Mouse (Mus musculus): ENCODE measurements around the gene Fsip1. TPM values are rescaled to one million over a fixed set of nuclear protein-coding genes. Genes with fewer than 3 reads are reported as not detected.

Gene Fsip1
- 0.23 TPM in 1 of 2 replicates, not detected in the other for polyA plus RNA-seq (2016; fragmentation: Nextera tagmentation; extraction: Ambion mirVana)

GRCm38 (mm10) chr2:118256621-118257053 lies at the start of gene Fsip1:
Gene Fsip1 (minus strand): TSS chr2:118256966.
- peak within 1 kb of the TSS; percentile 57 for H3K4me3 ChIP-seq
- peak within 1 kb of the TSS; percentile 78 for H3K4me2 ChIP-seq
- no peaks in the 10 kb centered on the region for H3K4me1 ChIP-seq (replicated peaks)
- ATAC-seq (ENCODE audit: insufficient number of reproducible peaks, low FRiP score) = peak; percentile 89
- H3K9me3 ChIP-seq (replicated peaks) = 0 out of 2 replicates have a peak, but pooled peaks cover 3% of the 10 kb centered on the region
- 0 out of 2 replicates have a peak, but pooled peaks cover 15% of the 10 kb centered on the region for H3K27me3 ChIP-seq (replicated peaks)
- under 1% methylated on average over 25 of the region's 25 CpGs for whole genome bisulfite sequencing
- no peak within 1 kb of the TSS for H3K9ac ChIP-seq
- H3K36me3 ChIP-seq = no peaks in the 10 kb centered on the region
- H3K27ac ChIP-seq (ENCODE audit: poor library complexity, severe bottlenecking) = no peak within 1 kb of the TSS

GRCm38 (mm10) chr2:118306522-118306895 lies 49.7 kb upstream of the Fsip1 start:
- H3K27me3 ChIP-seq (replicated peaks) = no peaks in the 10 kb centered on the region
- 56% methylated on average over 3 of the region's 3 CpGs for whole genome bisulfite sequencing
- no peak overlapping the region for H3K4me2 ChIP-seq
- no peaks in the 10 kb centered on the region for H3K4me1 ChIP-seq (replicated peaks)
- H3K27ac ChIP-seq (ENCODE audit: poor library complexity, severe bottlenecking) = no peak overlapping the region
- H3K9ac ChIP-seq = no peak overlapping the region
- no peaks in the 10 kb centered on the region for H3K9me3 ChIP-seq (replicated peaks)
- H3K4me3 ChIP-seq = no peak overlapping the region
- ATAC-seq (ENCODE audit: insufficient number of reproducible peaks, low FRiP score) = no peak
- H3K36me3 ChIP-seq = no peaks in the 10 kb centered on the region

GRCm38 (mm10) chr2:118305827-118306521 lies 49.2 kb upstream of the Fsip1 start:
- Histone ChIP-seq H3K9ac (no peak overlapping the region), H3K9me3 (replicated peaks) (no peaks in the 10 kb centered on the region), H3K36me3 (no peaks in the 10 kb centered on the region), H3K27me3 (replicated peaks) (no peaks in the 10 kb centered on the region), H3K4me2 (no peak overlapping the region), H3K4me1 (replicated peaks) (no peaks in the 10 kb centered on the region), H3K27ac (ENCODE audit: poor library complexity, severe bottlenecking) (no peak overlapping the region), H3K4me3 (no peak overlapping the region)
- no peak for ATAC-seq (ENCODE audit: insufficient number of reproducible peaks, low FRiP score)
- 70% methylated on average over 7 of the region's 7 CpGs for WGBS

GRCm38 (mm10) chr2:118303456-118303855 lies 46.7 kb upstream of the Fsip1 start:
- Histone ChIP-seq H3K4me3 (no peak overlapping the region), H3K4me1 (replicated peaks) (no peaks in the 10 kb centered on the region), H3K9me3 (replicated peaks) (no peaks in the 10 kb centered on the region), H3K27ac (ENCODE audit: poor library complexity, severe bottlenecking) (no peak overlapping the region), H3K27me3 (replicated peaks) (no peaks in the 10 kb centered on the region), H3K36me3 (no peaks in the 10 kb centered on the region), H3K4me2 (no peak overlapping the region), H3K9ac (no peak overlapping the region)
- ATAC-seq (ENCODE audit: insufficient number of reproducible peaks, low FRiP score) = no peak
- 65% methylated on average over 4 of the region's 4 CpGs for WGBS

GRCm38 (mm10) chr2:118301656-118302055 lies 44.9 kb upstream of the Fsip1 start:
- no peak for ATAC-seq (ENCODE audit: insufficient number of reproducible peaks, low FRiP score)
- Histone ChIP-seq H3K36me3 (no peaks in the 10 kb centered on the region), H3K4me1 (replicated peaks) (no peaks in the 10 kb centered on the region), H3K27me3 (replicated peaks) (no peaks in the 10 kb centered on the region), H3K9ac (no peak overlapping the region), H3K9me3 (replicated peaks) (no peaks in the 10 kb centered on the region), H3K27ac (ENCODE audit: poor library complexity, severe bottlenecking) (no peak overlapping the region), H3K4me3 (no peak overlapping the region), H3K4me2 (no peak overlapping the region)
- 78% methylated on average over 2 of the region's 2 CpGs for WGBS

GRCm38 (mm10) chr2:118301041-118301545 lies 44.3 kb upstream of the Fsip1 start:
- WGBS = 83% methylated on average over 8 of the region's 8 CpGs
- H3K36me3 ChIP-seq = no peaks in the 10 kb centered on the region
- 0 out of 2 replicates have a peak, but pooled peaks cover 3% of the 10 kb centered on the region for H3K27me3 ChIP-seq (replicated peaks)
- no peak overlapping the region for H3K4me2 ChIP-seq
- H3K9me3 ChIP-seq (replicated peaks) = no peaks in the 10 kb centered on the region
- no peak overlapping the region for H3K4me3 ChIP-seq
- no peak overlapping the region for H3K27ac ChIP-seq (ENCODE audit: poor library complexity, severe bottlenecking)
- no peak for ATAC-seq (ENCODE audit: insufficient number of reproducible peaks, low FRiP score)
- H3K4me1 ChIP-seq (replicated peaks) = no peaks in the 10 kb centered on the region
- no peak overlapping the region for H3K9ac ChIP-seq

GRCm38 (mm10) chr2:118299981-118300380 lies 43.2 kb upstream of the Fsip1 start:
- WGBS = 88% methylated on average over 2 of the region's 2 CpGs
- H3K4me3 ChIP-seq = no peak overlapping the region
- no peak overlapping the region for H3K9ac ChIP-seq
- no peaks in the 10 kb centered on the region for H3K36me3 ChIP-seq
- no peak overlapping the region for H3K4me2 ChIP-seq
- 0 out of 2 replicates have a peak, but pooled peaks cover 3% of the 10 kb centered on the region for H3K27me3 ChIP-seq (replicated peaks)
- H3K27ac ChIP-seq (ENCODE audit: poor library complexity, severe bottlenecking) = no peak overlapping the region
- no peak for ATAC-seq (ENCODE audit: insufficient number of reproducible peaks, low FRiP score)
- no peaks in the 10 kb centered on the region for H3K4me1 ChIP-seq (replicated peaks)
- no peaks in the 10 kb centered on the region for H3K9me3 ChIP-seq (replicated peaks)

GRCm38 (mm10) chr2:118298601-118299000 lies 41.8 kb upstream of the Fsip1 start:
- no peak overlapping the region for H3K9ac ChIP-seq
- H3K4me2 ChIP-seq = no peak overlapping the region
- no peak overlapping the region for H3K27ac ChIP-seq (ENCODE audit: poor library complexity, severe bottlenecking)
- H3K27me3 ChIP-seq (replicated peaks) = 0 out of 2 replicates have a peak, but pooled peaks cover 3% of the 10 kb centered on the region
- no peaks in the 10 kb centered on the region for H3K36me3 ChIP-seq
- 70% methylated on average over 4 of the region's 4 CpGs for WGBS
- H3K4me3 ChIP-seq = no peak overlapping the region
- H3K4me1 ChIP-seq (replicated peaks) = no peaks in the 10 kb centered on the region
- H3K9me3 ChIP-seq (replicated peaks) = 0 out of 2 replicates have a peak, but pooled peaks cover 3% of the 10 kb centered on the region
- ATAC-seq (ENCODE audit: insufficient number of reproducible peaks, low FRiP score) = no peak

GRCm38 (mm10) chr2:118297966-118298365 lies 41.2 kb upstream of the Fsip1 start:
- H3K27me3 ChIP-seq (replicated peaks) = 0 out of 2 replicates have a peak, but pooled peaks cover 3% of the 10 kb centered on the region
- no peaks in the 10 kb centered on the region for H3K36me3 ChIP-seq
- H3K4me3 ChIP-seq = no peak overlapping the region
- WGBS = 59% methylated on average over 2 of the region's 2 CpGs
- H3K9ac ChIP-seq = no peak overlapping the region
- H3K4me1 ChIP-seq (replicated peaks) = no peaks in the 10 kb centered on the region
- 0 out of 2 replicates have a peak, but pooled peaks cover 3% of the 10 kb centered on the region for H3K9me3 ChIP-seq (replicated peaks)
- H3K27ac ChIP-seq (ENCODE audit: poor library complexity, severe bottlenecking) = no peak overlapping the region
- ATAC-seq (ENCODE audit: insufficient number of reproducible peaks, low FRiP score) = no peak
- no peak overlapping the region for H3K4me2 ChIP-seq

GRCm38 (mm10) chr2:118295505-118295904 lies 38.7 kb upstream of the Fsip1 start:
- 0 out of 2 replicates have a peak, but pooled peaks cover 3% of the 10 kb centered on the region for H3K27me3 ChIP-seq (replicated peaks)
- 0 out of 2 replicates have a peak, but pooled peaks cover 5% of the 10 kb centered on the region for H3K9me3 ChIP-seq (replicated peaks)
- no peak overlapping the region for H3K27ac ChIP-seq (ENCODE audit: poor library complexity, severe bottlenecking)
- WGBS = 81% methylated on average over 7 of the region's 7 CpGs
- no peaks in the 10 kb centered on the region for H3K4me1 ChIP-seq (replicated peaks)
- no peak overlapping the region for H3K4me2 ChIP-seq
- H3K36me3 ChIP-seq = no peaks in the 10 kb centered on the region
- no peak overlapping the region for H3K4me3 ChIP-seq
- ATAC-seq (ENCODE audit: insufficient number of reproducible peaks, low FRiP score) = no peak
- H3K9ac ChIP-seq = no peak overlapping the region

GRCm38 (mm10) chr2:118293583-118293982 lies 36.8 kb upstream of the Fsip1 start:
- H3K4me3 ChIP-seq = no peak overlapping the region
- WGBS = 80% methylated on average over 5 of the region's 5 CpGs
- no peak overlapping the region for H3K27ac ChIP-seq (ENCODE audit: poor library complexity, severe bottlenecking)
- ATAC-seq (ENCODE audit: insufficient number of reproducible peaks, low FRiP score) = no peak
- H3K4me2 ChIP-seq = no peak overlapping the region
- H3K9me3 ChIP-seq (replicated peaks) = 0 out of 2 replicates have a peak, but pooled peaks cover 5% of the 10 kb centered on the region
- no peaks in the 10 kb centered on the region for H3K36me3 ChIP-seq
- H3K4me1 ChIP-seq (replicated peaks) = no peaks in the 10 kb centered on the region
- 0 out of 2 replicates have a peak, but pooled peaks cover 3% of the 10 kb centered on the region for H3K27me3 ChIP-seq (replicated peaks)
- H3K9ac ChIP-seq = no peak overlapping the region

Measured in heart, embryonic 12.5 days (tissue).